Mouse (Mus musculus) limb, embryonic 11.5 days (tissue): ENCODE data around the gene 1700029J07Rik. TPM values are rescaled to one million over a fixed set of nuclear protein-coding genes. Genes with fewer than 3 reads are reported as not detected.

Experiments
- ATAC-seq: fragments of 200-750 bp; cut with Nextera tagmentation; 2 replicates; pipeline ENCODE4 v1.8.0; 2017; ENCODE audit warnings: low read depth; ENCODE audit not compliant: insufficient number of reproducible peaks, low FRiP score, low TSS enrichment
- DNase-seq: peaks from one replicate; pipeline ENCODE4 v3.0.0-alpha.2; 2015; ENCODE audit warnings: low spot score
- H3K27ac ChIP-seq: fragments of 300-500 bp; sonication (generic); replicated peaks from 2 replicates; pipeline ENCODE4 v1.5.1; 2014; ENCODE audit warnings: low read depth, mild to moderate bottlenecking, low read length
- H3K27me3 ChIP-seq: fragments of 300-500 bp; sonication (generic); 2 replicates; pipeline ENCODE4 v1.6.1; 2014; ENCODE audit warnings: mild to moderate bottlenecking, low read length, mixed read lengths; ENCODE audit not compliant: control insufficient read depth, insufficient read depth
- H3K36me3 ChIP-seq: fragments of 300-500 bp; sonication (generic); 2 replicates; pipeline ENCODE4 v1.6.1; 2014; ENCODE audit warnings: mild to moderate bottlenecking, low read length, moderate library complexity, mixed read lengths; ENCODE audit not compliant: control insufficient read depth, insufficient read depth
- H3K4me1 ChIP-seq: fragments of 300-500 bp; sonication (generic); 2 replicates; pipeline ENCODE4 v1.6.1; 2014; ENCODE audit warnings: low read length, mixed read lengths; ENCODE audit not compliant: control insufficient read depth, insufficient read depth
- H3K4me2 ChIP-seq: fragments of 300-500 bp; sonication (generic); 2 replicates; pipeline ENCODE4 v1.6.1; 2014; ENCODE audit warnings: low read depth, mild to moderate bottlenecking, moderate library complexity; ENCODE audit not compliant: severe bottlenecking
- H3K4me3 ChIP-seq: fragments of 300-500 bp; sonication (generic); 2 replicates; pipeline ENCODE4 v1.5.1; 2014; ENCODE audit warnings: low read depth, low read length
- H3K9ac ChIP-seq: fragments of 300-500 bp; sonication (generic); 2 replicates; pipeline ENCODE4 v1.6.1; 2014; ENCODE audit warnings: mild to moderate bottlenecking, low read length
- H3K9me3 ChIP-seq: fragments of 300-500 bp; sonication (generic); 2 replicates; pipeline ENCODE4 v1.6.1; 2016; ENCODE audit warnings: low read length; ENCODE audit not compliant: control insufficient read depth
- WGBS: fragments of 180-500 bp; shearing (Covaris S2); extraction: QIAGEN DNeasy Blood & Tissue Kit; methylation state at CpG from one replicate; pipeline ENCODE4 v1.1.7; 2014; 5-methylcytosine and 5-hydroxymethylcytosine counted together
- polyA plus RNA-seq: library from polyadenylated mRNA; unstranded; fragments of >200 nt; fragmentation: Nextera tagmentation; extraction: Ambion mirVana; gene quantifications from 2 replicates; pipeline ENCODE4 v1.2.1, GENCODE M21; 2014

1700029J07Rik gene
- polyA plus RNA-seq, 1 experiment from 2014 or later, result 2.4 TPM

- 0 out of 2 replicates have a peak, but pooled peaks cover 3% of the 10 kb centered on the region for H3K36me3 ChIP-seq
- H3K4me2 ChIP-seq, result peak overlapping the region; percentile 58
- 68% methylated on average over 11 of the region's 11 CpGs for WGBS
- DNase-seq (no peak), ATAC-seq (no peak)
- H3K4me3 ChIP-seq, result peak overlapping the region; percentile 59
- H3K27ac ChIP-seq, result no peak overlapping the region
- no peaks in the 10 kb centered on the region for H3K27me3 ChIP-seq
- no peaks in the 10 kb centered on the region for H3K9me3 ChIP-seq
- peaks cover 3% of the 10 kb centered on the region; the same call in 1 of the 2 replicates for H3K4me1 ChIP-seq
- peak overlapping the region; percentile 48 for H3K9ac ChIP-seq
These were observed 901 bp upstream of the 1700029J07Rik start for GRCm38 (mm10) chr8:45975837-45976468.

- Histone ChIP-seq H3K4me3 (no peak overlapping the region), H3K27ac (no peak overlapping the region)
These were observed 1.0 kb downstream of the 1700029J07Rik start for GRCm38 (mm10) chr8:45973988-45974505.

GRCm38 (mm10) chr8:45970894-45971293, 4.2 kb downstream of the 1700029J07Rik start:
- ATAC-seq, result no peak
- no peaks in the 10 kb centered on the region for H3K36me3 ChIP-seq
- H3K4me1 ChIP-seq, result peaks cover 3% of the 10 kb centered on the region; the same call in 1 of the 2 replicates
- H3K9ac ChIP-seq, result no peak overlapping the region
- H3K4me3 ChIP-seq, result no peak overlapping the region
- H3K27ac ChIP-seq, result no peak overlapping the region
- H3K4me2 ChIP-seq, result no peak overlapping the region
- no peaks in the 10 kb centered on the region for H3K27me3 ChIP-seq
- DNase-seq, result no peak
- 96% methylated on average over 12 of the region's 12 CpGs for WGBS
- H3K9me3 ChIP-seq, result no peaks in the 10 kb centered on the region

More at GRCm38 (mm10) chr8:45973988-45974505, 1.0 kb downstream of the 1700029J07Rik start:
- ATAC-seq (no peak), DNase-seq (no peak)
- H3K9me3 ChIP-seq, result no peaks in the 10 kb centered on the region
- 0 out of 2 replicates have a peak, but pooled peaks cover 3% of the 10 kb centered on the region for H3K36me3 ChIP-seq
- H3K4me2 ChIP-seq, result peak overlapping the region; percentile 49; the same call in 1 of the 2 replicates
- H3K27me3 ChIP-seq, result no peaks in the 10 kb centered on the region
- H3K4me1 ChIP-seq, result peaks cover 3% of the 10 kb centered on the region; the same call in 1 of the 2 replicates
- H3K9ac ChIP-seq, result no peak overlapping the region
- WGBS, result 76% methylated on average over 8 of the region's 8 CpGs

GRCm38 (mm10) chr8:45950622-45951021, 24.4 kb downstream of the 1700029J07Rik start:
- no peak overlapping the region for H3K27ac ChIP-seq
- ATAC-seq (no peak), DNase-seq (no peak)
- no peaks in the 10 kb centered on the region for H3K4me1 ChIP-seq
- no peaks in the 10 kb centered on the region for H3K9me3 ChIP-seq
- no peaks in the 10 kb centered on the region for H3K27me3 ChIP-seq
- H3K36me3 ChIP-seq, result no peaks in the 10 kb centered on the region
- no peak overlapping the region for H3K4me2 ChIP-seq
- no peak overlapping the region for H3K9ac ChIP-seq
- H3K4me3 ChIP-seq, result no peak overlapping the region
- 55% methylated on average over 2 of the region's 2 CpGs for WGBS

- DNase-seq (no peak), ATAC-seq (no peak)
- Histone ChIP-seq H3K4me3 (no peak overlapping the region), H3K4me1 (no peaks in the 10 kb centered on the region), H3K9me3 (no peaks in the 10 kb centered on the region), H3K9ac (no peak overlapping the region), H3K4me2 (no peak overlapping the region), H3K27ac (no peak overlapping the region), H3K27me3 (no peaks in the 10 kb centered on the region), H3K36me3 (no peaks in the 10 kb centered on the region)
- WGBS, result 91% methylated on average over 4 of the region's 4 CpGs
These were observed 28.8 kb downstream of the 1700029J07Rik start for GRCm38 (mm10) chr8:45946283-45946682.

- no peak overlapping the region for H3K27ac ChIP-seq
- no peaks in the 10 kb centered on the region for H3K9me3 ChIP-seq
- H3K36me3 ChIP-seq, result no peaks in the 10 kb centered on the region
- H3K4me1 ChIP-seq, result no peaks in the 10 kb centered on the region
- DNase-seq (no peak), ATAC-seq (no peak)
- no peak overlapping the region for H3K4me2 ChIP-seq
- H3K4me3 ChIP-seq, result no peak overlapping the region
- no peak overlapping the region for H3K9ac ChIP-seq
- no peaks in the 10 kb centered on the region for H3K27me3 ChIP-seq
- 92% methylated on average over 9 of the region's 9 CpGs for WGBS
These were observed 38.1 kb downstream of the 1700029J07Rik start for GRCm38 (mm10) chr8:45936986-45937385.

- peak; percentile 62; the same call in 1 of the 2 replicates for ATAC-seq
- Histone ChIP-seq H3K27ac (no peak within 1 kb of the TSS), H3K4me2 (peak within 1 kb of the TSS; percentile 40; the same call in 1 of the 2 replicates), H3K4me3 (peak within 1 kb of the TSS; percentile 19), H3K4me1 (no peaks in the 10 kb centered on the region), H3K9me3 (no peaks in the 10 kb centered on the region), H3K27me3 (no peaks in the 10 kb centered on the region), H3K36me3 (no peaks in the 10 kb centered on the region), H3K9ac (no peak within 1 kb of the TSS)
- WGBS, result 3% methylated on average over 23 of the region's 23 CpGs
- peak; percentile 99 for DNase-seq
These were observed 40.5 kb downstream of the 1700029J07Rik start, which contains the start of gene Ccdc110 for GRCm38 (mm10) chr8:45934582-45935014. Ccdc110 (plus strand) TSS chr8:45934619.

- ATAC-seq (no peak), DNase-seq (no peak)
- Histone ChIP-seq H3K27me3 (no peaks in the 10 kb centered on the region), H3K27ac (no peak overlapping the region), H3K9ac (no peak overlapping the region), H3K36me3 (no peaks in the 10 kb centered on the region), H3K4me2 (no peak overlapping the region), H3K9me3 (no peaks in the 10 kb centered on the region), H3K4me3 (no peak overlapping the region), H3K4me1 (no peaks in the 10 kb centered on the region)
- WGBS, result 96% methylated on average over 7 of the region's 7 CpGs
These were observed 52.9 kb downstream of the 1700029J07Rik start for GRCm38 (mm10) chr8:45922116-45922515.
